Mouse (Mus musculus) liver, embryonic 14.5 days (tissue): Measurements from ENCODE around the gene Nipal4. TPM values are rescaled to one million over a fixed set of nuclear protein-coding genes. Genes with fewer than 3 reads are reported as not detected.

Source experiments
- ATAC-seq: fragments of 200-750 bp; cut with Nextera tagmentation; 2 replicates; pipeline ENCODE4 v1.8.0; 2017; ENCODE audit warnings: moderate number of reproducible peaks, mild to moderate bottlenecking, moderate library complexity; ENCODE audit not compliant: insufficient read depth
- DNase-seq, 3 experiments: peaks; one replicate each; pipeline ENCODE4 v3.0.0-alpha.2; 2012 to 2013; ENCODE audit warnings: low read depth in 3 of 3, low spot score in 3 of 3
- H3K27ac ChIP-seq: fragments of 300-500 bp; sonication (generic); 2 replicates; pipeline ENCODE4 v1.5.1; 2014; ENCODE audit warnings: moderate library complexity, mild to moderate bottlenecking, control low read depth, inconsistent platforms
- H3K27me3 ChIP-seq: fragments of 300-500 bp; sonication (generic); 2 replicates; pipeline ENCODE4 v1.6.1; 2014; ENCODE audit warnings: mild to moderate bottlenecking, low read length, moderate library complexity; ENCODE audit not compliant: control insufficient read depth, insufficient read depth
- H3K36me3 ChIP-seq: fragments of 300-500 bp; sonication (generic); replicated peaks from 2 replicates; pipeline ENCODE4 v1.6.1; 2014; ENCODE audit warnings: low read depth; ENCODE audit not compliant: control insufficient read depth, insufficient read depth
- H3K4me1 ChIP-seq, 2 experiments: fragments of 200-500 bp in 1 of 2; fragments of 300-500 bp in 1 of 2; sonication (generic) in 1 of 2; replicated peaks; 2 replicates each; pipeline ENCODE4 v1.6.1; 2012 to 2014; ENCODE audit warnings: antibody characterized with exemption in 1 of 2, inconsistent platforms in 1 of 2, low read length in 1 of 2; ENCODE audit not compliant: control insufficient read depth in 2 of 2, insufficient read depth in 2 of 2
- H3K4me2 ChIP-seq: fragments of 300-500 bp; sonication (generic); 2 replicates; pipeline ENCODE4 v1.6.1; 2014; ENCODE audit warnings: low read depth, mild to moderate bottlenecking, control low read depth, moderate library complexity
- H3K4me3 ChIP-seq, 2 experiments: fragments of 200-500 bp in 1 of 2; fragments of 300-500 bp in 1 of 2; sonication (generic) in 1 of 2; 2 replicates each; pipeline ENCODE4 v1.5.1; 2012 to 2014; ENCODE audit warnings: low read depth in 2 of 2, low read length in 2 of 2, mild to moderate bottlenecking in 2 of 2, control low read depth in 1 of 2, inconsistent platforms in 1 of 2, moderate library complexity in 1 of 2; ENCODE audit not compliant: insufficient read depth in 1 of 2
- H3K9ac ChIP-seq: fragments of 300-500 bp; sonication (generic); replicated peaks from 2 replicates; pipeline ENCODE4 v1.6.1; 2014; ENCODE audit warnings: mild to moderate bottlenecking, control low read depth, moderate library complexity
- H3K9me3 ChIP-seq: fragments of 300-500 bp; sonication (generic); 2 replicates; pipeline ENCODE4 v1.6.1; 2016; ENCODE audit warnings: low read length, mixed read lengths; ENCODE audit not compliant: control insufficient read depth
- CTCF ChIP-seq: IDR thresholded peaks from 2 replicates; pipeline ENCODE4 v1.5.1; 2016; ENCODE audit warnings: antibody characterized with exemption, low read depth, control low read depth
- EP300 ChIP-seq: IDR thresholded peaks from 2 replicates; pipeline ENCODE4 v1.6.1; 2016; ENCODE audit warnings: antibody characterized with exemption, low read depth
- WGBS: fragments of 180-500 bp; shearing (Covaris S2); extraction: QIAGEN DNeasy Blood & Tissue Kit; methylation state at CpG from one replicate; pipeline ENCODE4 v1.1.7; 2014; ENCODE audit not compliant: insufficient replicate concordance; 5-methylcytosine and 5-hydroxymethylcytosine counted together
- polyA plus RNA-seq, 2 experiments: library from polyadenylated mRNA; depleted of rRNA in 1 of 2; stranded (reverse) in 1 of 2; unstranded in 1 of 2; fragments of >200 nt; fragmentation: Nextera tagmentation in 1 of 2; extraction: Ambion mirVana in 1 of 2; gene quantifications; 2 replicates each; pipeline versions ENCODE4 v1.2.1 to v1.2.3; 2012 to 2014

Nipal4 gene
- polyA plus RNA-seq, 2 experiments, result 0.04 TPM; not detected in 1

DNA sequence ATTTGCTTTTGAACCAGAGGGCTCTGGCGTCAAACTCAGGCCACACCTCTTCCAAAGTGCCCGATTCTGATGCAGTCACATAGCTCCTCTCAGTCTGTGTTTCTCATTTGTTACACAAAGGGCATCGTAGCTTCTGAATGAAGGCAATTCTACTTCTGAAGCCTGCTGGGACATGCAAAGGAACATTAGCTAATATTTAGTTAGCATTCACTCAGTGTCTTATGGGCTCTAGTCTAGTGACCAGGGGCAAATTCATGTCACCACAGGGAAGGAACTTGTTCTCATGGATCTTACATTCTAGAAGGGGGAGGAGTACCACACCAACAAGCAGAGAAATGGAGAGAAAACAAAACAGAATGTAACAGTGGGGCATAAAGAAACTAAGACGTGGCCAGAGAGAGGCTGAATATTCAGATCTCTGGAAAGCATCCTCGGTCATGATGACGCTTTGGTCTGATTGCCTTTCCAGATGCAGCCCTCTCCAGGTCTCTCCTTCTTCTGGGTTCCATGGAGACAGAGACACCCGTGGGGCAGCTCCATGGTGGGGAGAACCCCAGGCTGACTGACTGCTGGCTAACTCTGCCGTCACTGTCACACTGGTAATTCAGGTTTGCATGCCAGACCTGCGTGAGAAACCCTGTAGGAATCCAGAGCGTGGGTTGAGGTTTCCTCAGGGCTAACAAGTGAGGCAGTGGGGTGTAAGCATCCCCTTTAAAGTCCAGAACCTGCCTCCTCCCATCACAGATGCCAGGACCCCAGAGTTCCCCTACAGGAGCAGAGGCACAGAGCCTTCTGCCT is 11.1 kb upstream of the Nipal4 start:
- no peaks in the 10 kb centered on the region for H3K9me3 ChIP-seq
- no peaks in the 10 kb centered on the region for H3K27me3 ChIP-seq
- no peak for ATAC-seq
- H3K4me2 ChIP-seq, result no peak overlapping the region
- WGBS, result 59% methylated on average over 10 of the region's 10 CpGs
- H3K4me1 ChIP-seq, result no peaks in the 10 kb centered on the region
- no peak for TF ChIP-seq EP300
- no peak for TF ChIP-seq CTCF
- no peak overlapping the region for H3K9ac ChIP-seq
- no peak overlapping the region for H3K4me3 ChIP-seq
- no peaks in the 10 kb centered on the region for H3K36me3 ChIP-seq
- DNase-seq, result no peak
- no peak overlapping the region for H3K27ac ChIP-seq

DNA sequence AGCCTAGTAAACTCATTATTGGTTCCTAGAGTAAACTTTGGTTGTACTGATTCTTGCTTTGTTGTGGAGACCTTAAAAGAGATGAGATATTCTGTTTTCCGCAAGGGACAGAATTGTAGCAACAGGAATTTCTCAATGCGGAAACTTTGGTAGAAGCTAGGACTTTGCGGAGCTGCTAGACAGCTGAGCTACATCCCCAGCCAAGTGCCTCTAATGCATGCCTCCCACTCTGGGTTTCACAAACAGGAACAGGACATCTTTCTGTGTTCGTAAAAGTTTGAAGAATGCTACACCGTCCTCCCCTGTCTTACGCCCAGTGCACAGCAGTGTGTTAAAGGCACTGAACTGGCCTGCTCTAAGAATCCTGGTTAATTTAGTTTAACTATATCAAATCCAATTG is 9.8 kb upstream of the Nipal4 start:
- Histone ChIP-seq H3K4me1 (no peaks in the 10 kb centered on the region), H3K36me3 (no peaks in the 10 kb centered on the region), H3K27me3 (no peaks in the 10 kb centered on the region), H3K9me3 (no peaks in the 10 kb centered on the region), H3K9ac (no peak overlapping the region), H3K27ac (no peak overlapping the region), H3K4me3 (no peak overlapping the region), H3K4me2 (no peak overlapping the region)
- DNase-seq (no peak), ATAC-seq (no peak)
- 75% methylated on average over 6 of the region's 6 CpGs for WGBS
- no peak for TF ChIP-seq EP300
- TF ChIP-seq CTCF, result no peak

- DNase-seq (no peak), ATAC-seq (no peak)
- Histone ChIP-seq H3K27ac (no peak overlapping the region), H3K4me3 (no peak overlapping the region), H3K9ac (no peak overlapping the region), H3K4me2 (no peak overlapping the region), H3K9me3 (no peaks in the 10 kb centered on the region), H3K4me1 (no peaks in the 10 kb centered on the region), H3K36me3 (no peaks in the 10 kb centered on the region), H3K27me3 (no peaks in the 10 kb centered on the region; the same call in 1 of the 2 replicates)
- TF ChIP-seq CTCF, result no peak
- no peak for TF ChIP-seq EP300
- WGBS, result 65% methylated on average over 9 of the region's 9 CpGs
Measured at GRCm38 (mm10) chr11:46172128-46172527, 5.8 kb upstream of the Nipal4 start.

GRCm38 (mm10) chr11:46169908-46170307 is 3.6 kb upstream of the Nipal4 start:
- TF ChIP-seq CTCF (0 out of 2 replicates have a peak, but pooled peaks have one; percentile 4), EP300 (no peak)
- 42% methylated on average over 3 of the region's 3 CpGs for WGBS
- H3K4me1 ChIP-seq, result no peaks in the 10 kb centered on the region
- H3K36me3 ChIP-seq, result no peaks in the 10 kb centered on the region
- no peak overlapping the region for H3K27ac ChIP-seq
- DNase-seq (no peak), ATAC-seq (no peak)
- peaks cover 12% of the 10 kb centered on the region for H3K27me3 ChIP-seq
- H3K9me3 ChIP-seq, result no peaks in the 10 kb centered on the region
- H3K4me3 ChIP-seq, result no peak overlapping the region
- H3K9ac ChIP-seq, result no peak overlapping the region
- no peak overlapping the region for H3K4me2 ChIP-seq

GRCm38 (mm10) chr11:46168506-46168905 is 2.2 kb upstream of the Nipal4 start:
- peaks cover 12% of the 10 kb centered on the region for H3K27me3 ChIP-seq
- no peak for DNase-seq
- H3K9me3 ChIP-seq, result no peaks in the 10 kb centered on the region
- H3K4me1 ChIP-seq, result no peaks in the 10 kb centered on the region
- H3K36me3 ChIP-seq, result no peaks in the 10 kb centered on the region
- 68% methylated on average over 7 of the region's 7 CpGs for WGBS
- ATAC-seq, result no peak
- TF ChIP-seq CTCF (no peak), EP300 (no peak)
- H3K9ac ChIP-seq, result no peak overlapping the region
- H3K4me2 ChIP-seq, result no peak overlapping the region
- no peak overlapping the region for H3K27ac ChIP-seq
- no peak overlapping the region for H3K4me3 ChIP-seq
